Mouse (Mus musculus) monocyte, adult 5-6 weeks (primary cell): ENCODE measurements at regions not wholly inside any gene's neighbourhood (a gene's known extent, or its start where the extent isn't known, plus 50 kb on each side); places are given as distances from the start of the nearest gene placed in this dataset.

Experiments
- ATAC-seq: fragments of 153-309, 156-312 bp; replicated peaks from 2 replicates; pipeline ENCODE4 v1.8.0; 2017; ENCODE audit warnings: mild to moderate bottlenecking; ENCODE audit not compliant: low TSS enrichment, insufficient number of reproducible peaks, severe bottlenecking, poor library complexity, low FRiP score

- peak; percentile 87; the same call in 1 of the 2 replicates for ATAC-seq
Observed at GRCm38 (mm10) chr4:122122739-122123138, 500.8 kb upstream of the Gm12887 start.
